Mouse (Mus musculus) kidney, postnatal 36 days (tissue): ENCODE data around the gene Egln2.

Experiments used
- DNase-seq, 2 experiments: peaks; one replicate each; pipeline ENCODE4 v3.0.0; 2021 to 2022; ENCODE audit warnings: mixed read lengths in 2 of 2

Gene Egln2

DNA sequence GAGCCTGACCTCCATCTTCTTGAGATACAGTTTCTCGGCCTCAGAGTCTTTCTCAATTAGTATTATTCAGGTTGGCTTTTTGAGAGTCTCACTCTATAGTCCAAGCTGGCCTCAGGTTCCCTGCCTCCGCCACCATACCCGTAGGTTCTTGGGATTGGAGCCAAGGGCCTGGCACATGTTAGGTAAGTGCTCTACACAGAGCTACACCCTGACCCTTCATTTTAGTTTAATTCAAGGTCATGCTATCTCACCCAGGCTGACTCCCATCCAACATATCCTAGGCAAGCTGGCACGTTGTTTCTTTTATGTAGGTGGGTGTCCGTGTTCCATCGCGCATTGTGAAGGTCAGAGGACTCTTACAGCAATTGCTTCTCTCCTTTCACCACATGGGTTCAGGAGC is 8.3 kb upstream of the Egln2 start:
- no peak for DNase-seq

DNA sequence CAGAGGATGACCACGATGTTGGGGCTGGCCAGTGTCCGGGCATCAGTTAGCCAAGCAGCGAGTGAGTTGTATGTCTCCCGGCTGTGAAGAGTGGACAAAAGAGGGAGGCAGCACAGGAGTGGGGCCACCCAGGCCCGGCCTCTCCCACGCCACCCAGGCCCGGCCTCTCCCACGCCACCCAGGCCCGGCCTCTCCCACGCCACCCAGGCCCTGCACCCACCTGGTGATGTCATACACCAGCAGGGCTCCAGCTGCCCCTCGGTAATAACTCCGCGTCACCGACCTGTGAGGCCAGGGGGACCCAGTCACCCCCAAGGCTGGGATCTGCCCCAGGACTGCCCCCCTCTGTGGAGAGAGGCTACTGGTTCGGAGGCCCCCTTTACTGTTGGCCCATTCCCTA is 7.9 kb upstream of the Egln2 start:
- no peak for DNase-seq

DNA sequence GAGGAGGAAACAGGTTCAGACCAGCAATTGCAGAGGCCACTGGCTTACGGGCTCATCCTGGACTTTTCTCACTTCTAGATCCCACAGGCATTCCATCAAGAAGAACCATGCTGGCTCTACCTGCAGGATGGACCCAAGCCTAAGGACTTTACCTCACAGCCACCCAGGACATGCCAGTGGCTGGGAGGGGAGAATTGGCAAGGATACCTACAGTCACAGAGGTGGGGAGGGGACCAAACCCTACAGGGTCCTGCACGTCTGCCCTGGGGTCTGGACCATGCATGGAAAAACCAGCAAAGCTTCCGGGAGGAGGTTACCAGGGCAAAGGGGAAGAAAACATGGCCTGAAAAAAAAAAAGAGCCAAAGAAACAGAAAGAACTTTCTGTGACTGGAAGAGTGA is 4.4 kb upstream of the Egln2 start:
- DNase-seq = no peak

DNA sequence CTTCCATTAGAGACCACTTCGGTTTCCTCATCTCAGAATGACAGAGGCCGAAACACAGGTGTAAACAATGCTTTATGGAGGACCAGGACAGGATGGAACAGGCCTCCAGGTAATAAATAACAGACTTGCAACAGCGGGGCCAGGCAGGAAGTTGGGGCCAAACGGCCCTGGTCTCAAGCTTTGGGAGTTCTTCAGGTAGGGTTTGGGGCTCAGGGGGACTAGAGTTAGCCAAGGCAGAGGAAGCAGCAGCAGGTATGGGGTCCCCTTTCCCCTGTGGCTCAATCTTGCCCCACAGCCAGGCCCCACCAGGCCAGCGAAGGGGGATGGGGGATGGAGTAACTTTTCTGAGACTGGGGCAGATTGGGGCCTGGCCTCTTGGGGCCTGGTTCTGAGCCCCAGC is 1.8 kb upstream of the Egln2 start:
- DNase-seq = peak; percentile 45 to 49

DNA sequence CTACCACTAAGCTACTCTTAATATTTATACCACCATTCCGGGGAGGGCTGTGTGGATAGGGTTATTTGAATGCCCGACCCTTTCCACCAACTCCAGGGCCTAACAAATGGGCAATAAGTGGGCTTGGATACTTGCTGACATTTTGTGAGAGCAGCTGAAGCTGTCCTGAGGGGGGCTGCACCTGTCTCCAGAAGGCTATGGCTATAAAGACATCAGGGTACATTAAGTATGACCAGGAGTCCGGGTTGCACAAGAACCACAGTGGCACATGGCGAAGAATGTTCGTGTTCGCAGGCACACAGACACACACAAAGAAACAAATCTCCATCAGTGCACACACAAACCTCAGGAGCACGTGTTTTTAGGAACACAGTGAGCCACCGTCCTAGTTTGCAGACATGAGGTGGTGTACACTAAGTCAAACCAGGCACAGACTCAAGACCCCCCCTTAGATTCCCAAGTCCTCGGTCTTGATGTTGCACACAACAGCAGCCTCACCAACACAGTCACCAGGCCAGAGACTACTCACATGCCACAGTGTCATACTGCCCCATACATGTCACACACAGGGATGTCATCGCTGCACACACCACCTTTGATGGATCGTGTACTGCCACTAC is 983 bp upstream of the Egln2 start:
- DNase-seq = no peak

DNA sequence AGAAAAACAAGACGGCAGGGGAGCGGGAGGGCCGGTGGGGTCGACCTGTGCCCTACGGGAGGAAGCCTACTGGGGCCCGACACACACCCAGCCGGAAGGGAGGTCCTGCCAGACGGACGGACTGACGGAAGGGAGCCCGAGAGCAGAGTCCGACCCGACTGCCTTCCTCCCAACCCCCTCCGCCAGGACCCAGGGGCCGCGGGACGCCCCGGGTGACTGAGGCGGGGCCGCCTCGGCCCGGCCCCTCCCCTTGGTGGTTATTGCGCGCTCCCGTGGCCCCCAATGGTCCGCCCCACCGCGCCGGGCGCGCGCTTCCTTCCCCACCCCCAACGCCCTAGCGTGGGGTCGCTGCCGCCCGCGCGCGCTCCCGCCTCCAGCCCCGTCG is 381 bp downstream of the Egln2 start:
- DNase-seq = peak; percentile 94 to 95

DNA sequence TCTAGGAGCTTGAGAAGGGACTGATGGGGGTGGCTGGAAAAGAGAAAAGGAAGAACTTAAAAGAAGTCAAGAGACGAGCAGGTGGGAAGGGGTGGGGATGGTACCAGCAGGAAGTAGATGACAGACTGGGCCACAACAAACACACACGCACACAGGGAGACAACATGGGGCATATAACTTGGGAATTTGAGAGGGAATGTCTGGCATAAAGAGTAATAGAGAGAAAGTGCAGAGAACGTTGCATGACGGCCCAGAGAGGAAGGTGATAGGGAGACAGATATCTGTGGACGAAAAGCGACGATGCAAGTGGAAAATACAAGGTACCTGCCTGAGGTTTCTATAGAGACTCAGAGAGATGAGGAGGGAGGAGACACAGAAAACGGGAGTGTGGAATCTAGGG is 906 bp downstream of the Egln2 start:
- DNase-seq = no peak

DNA sequence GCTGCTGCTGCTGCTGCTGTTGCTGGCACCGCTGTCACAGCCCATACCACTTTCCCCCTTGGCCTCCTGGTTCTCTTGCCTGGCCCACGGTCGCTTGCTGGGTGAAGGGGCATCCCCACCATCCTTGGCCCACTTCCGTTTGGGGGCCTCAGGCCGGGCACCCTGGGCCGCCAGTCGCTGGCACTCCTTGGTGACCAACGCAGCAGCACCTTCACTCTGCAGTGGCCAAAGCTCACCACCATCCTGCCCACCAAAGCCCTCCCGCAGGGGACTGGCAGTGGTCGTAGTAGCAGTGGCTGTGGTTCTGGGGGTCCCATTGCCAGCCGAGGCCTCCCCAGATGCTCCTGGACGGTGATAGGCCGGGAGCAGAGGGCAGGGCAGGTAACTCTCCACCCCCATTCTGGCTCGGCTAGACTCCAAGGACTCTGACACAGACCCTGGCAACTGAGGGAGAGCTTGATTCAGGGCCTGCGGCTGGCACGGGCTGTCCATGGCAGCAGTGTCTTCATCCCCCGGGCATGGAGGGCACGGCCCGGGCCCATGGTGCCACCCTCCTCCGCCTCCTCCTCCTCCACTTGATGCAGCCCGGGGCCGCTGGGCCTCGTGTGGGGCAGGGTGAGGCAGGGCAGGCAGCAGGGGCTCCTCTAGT is 1.5 kb downstream of the Egln2 start:
- DNase-seq = peak; percentile 56 to 73

DNA sequence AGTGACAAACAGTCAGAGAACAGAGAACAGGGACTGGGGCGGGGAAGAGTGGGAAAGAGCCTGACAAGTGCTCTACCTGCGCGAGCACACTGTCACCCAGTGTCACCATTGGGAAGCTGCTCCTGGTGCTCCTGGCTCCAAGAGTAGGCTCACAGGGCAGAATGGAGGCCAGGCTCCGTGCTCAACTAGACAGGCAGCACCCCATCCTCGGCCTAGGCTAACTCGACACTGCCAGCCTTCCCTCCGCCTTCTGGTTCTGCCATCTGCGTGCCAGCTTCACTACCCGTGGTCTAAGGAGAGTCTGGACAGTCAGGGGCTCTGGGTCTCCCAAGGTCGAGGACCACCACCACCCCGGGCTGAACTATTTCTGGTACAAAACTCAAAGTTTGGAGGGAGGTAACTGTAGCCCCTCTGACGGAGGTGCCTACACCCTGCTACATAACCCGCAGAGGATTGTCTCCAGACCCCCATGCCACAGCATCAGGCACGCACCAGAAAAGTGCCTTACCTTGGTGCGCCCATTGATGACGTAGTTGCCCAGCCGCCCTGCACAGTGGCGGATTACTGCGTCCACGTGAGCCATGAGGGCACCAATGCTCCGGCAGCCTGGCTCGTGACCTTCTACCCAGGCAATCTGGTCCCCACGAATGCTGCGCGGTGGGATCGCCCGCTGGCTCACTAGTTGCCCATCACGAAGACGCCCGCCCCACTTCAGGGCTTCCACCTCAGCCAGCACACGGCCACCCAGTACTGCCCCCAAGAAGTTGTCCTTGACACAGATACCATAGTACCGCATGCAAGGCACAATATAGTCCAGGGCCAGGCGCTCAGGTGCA is 2.3 kb downstream of the Egln2 start:
- peak in 1 of 2 experiments; percentile 59 for DNase-seq

DNA sequence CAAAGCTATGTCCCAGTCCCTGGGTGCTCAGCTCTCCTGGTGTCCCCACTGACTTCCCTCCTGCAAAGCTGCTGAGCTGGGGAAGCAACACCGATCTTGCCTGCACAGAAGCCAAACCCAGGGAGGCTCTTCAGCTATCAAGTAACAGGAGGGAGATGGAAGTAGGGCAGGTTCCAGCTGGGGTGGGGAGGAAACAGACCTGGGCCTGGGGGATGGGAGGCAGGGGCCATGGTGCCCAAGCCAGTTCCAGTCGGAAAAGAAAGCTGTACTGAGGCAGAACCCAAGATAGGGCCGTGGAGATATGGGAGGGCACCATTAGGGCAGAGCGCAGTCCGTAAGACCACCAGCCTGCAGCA is 3.2 kb downstream of the Egln2 start:
- DNase-seq = no peak

DNA sequence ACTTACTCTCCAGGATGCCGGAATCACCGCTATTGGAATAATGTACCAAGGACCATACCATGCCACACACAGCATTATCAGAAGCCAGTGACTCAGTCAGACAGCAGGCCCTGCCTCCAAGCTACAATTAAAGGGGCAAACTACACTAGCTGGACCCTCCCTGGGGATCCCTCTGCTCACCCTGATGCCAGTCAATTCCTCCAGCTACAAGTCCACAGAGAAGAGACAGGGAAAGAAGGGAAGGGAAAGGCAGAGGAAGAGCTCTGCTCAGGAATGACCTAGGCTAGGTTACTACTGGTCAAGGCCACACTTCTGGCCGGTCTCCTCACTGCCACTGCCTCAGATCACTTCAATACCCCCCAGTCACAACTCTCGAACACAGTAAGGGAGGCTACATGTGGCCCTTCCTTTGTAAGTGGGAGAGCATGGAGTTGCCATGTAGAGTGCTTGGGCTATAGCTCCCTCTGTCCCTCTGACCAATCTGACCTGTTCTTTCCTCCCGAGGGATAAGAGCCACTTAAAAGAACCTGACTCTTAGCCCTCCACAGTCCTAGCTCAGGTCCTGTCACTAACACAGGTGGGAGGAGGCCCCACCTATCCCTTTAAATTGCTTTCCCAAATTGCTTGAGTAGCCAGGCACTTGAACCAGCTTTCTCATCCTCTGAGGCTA is 3.7 kb downstream of the Egln2 start:
- DNase-seq = no peak

DNA sequence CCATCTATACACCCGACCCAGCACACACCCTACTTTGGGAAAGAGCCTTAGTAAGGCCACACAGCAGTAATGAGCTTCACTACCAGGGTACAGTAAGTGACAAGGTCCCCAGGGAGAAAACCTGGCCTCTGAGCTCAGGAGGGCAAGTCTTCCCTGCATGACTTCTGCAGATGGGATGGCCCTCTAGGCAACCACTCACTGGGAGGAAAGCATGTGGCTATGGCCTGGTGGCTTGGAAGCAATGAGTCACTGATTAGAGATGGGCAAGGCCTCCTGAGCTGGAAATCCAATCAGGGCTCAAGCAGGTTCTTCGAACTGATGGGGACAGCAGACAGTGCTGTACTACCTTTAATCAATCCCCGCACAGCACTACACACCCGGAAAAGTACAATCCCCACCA is 4.9 kb downstream of the Egln2 start:
- no peak for DNase-seq

DNA sequence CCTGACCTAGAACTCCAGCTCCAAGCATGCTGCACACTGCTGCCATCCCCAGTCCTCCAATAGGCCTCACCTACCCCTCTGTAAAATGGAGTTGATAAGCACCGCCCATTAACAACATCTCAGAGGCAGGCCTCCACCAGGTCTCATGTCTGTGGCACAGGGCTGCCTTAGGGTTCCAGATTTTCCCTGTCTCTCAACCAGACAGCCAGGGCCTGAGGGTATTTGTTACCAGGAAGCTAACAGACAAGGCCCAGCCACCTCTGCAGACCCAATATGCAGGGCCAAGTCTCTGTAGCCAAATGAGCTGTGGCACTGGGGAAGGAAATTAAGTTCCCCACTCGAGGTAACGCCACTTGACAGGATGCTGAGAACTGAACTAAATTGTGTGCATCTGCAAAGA is 5.7 kb downstream of the Egln2 start:
- no peak for DNase-seq

DNA sequence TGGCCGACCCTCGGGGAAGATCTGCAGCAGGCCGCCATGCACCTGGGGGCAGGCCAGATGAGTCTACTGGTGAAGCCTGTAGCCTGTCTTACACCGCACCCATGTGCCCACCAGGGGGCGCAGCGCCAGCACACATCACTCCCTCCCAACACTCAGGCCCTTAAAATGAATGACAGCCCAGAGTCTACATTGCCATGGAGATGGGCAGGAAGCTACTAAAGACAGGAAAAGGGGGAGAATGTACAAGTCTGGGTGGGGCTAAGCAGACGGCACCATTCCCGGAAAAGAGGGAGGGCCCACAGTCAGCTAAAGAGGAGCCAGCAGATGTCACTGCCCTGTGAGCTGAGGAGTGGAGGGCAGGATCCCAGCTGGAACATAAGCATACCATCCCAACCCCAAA is 6.7 kb downstream of the Egln2 start:
- peak; percentile 95 for DNase-seq

DNA sequence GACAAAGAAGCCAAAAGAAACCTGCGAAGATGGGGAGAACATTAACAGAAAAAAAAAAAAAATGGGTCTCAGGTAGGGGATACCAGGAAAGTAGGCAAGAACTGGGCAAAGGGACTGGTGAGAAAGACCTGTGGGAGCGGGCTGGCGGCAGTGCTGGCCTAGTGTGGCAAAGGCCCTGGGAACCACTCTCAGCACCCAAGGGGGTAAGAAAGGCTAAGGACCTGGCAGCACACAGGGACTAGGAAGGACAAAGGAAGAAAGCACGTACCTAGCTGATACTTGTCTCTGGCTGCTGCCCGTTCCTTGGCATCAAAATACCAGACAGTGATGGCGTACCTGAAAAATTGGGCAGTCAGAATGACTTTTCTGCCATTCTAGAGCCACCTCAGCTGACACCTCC is 7.3 kb downstream of the Egln2 start:
- no peak for DNase-seq

DNA sequence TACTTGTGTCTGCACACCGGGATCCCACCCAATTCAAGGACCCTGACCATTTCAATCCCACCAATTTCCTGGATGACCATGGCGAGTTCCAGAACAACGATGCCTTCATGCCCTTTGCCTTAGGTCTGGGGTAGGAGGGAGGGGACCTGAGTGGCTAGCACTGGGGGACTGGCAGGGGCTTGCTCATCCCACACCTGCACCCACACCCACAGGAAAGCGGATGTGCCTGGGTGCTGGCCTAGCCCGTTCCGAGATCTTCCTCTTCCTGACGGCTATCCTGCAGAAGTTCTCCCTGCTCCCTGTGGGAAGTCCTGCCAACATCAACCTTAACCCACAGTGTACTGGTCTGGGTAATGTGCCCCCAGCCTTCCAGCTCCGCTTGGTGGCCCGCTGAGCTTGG is 8.4 kb downstream of the Egln2 start:
- DNase-seq = no peak

DNA sequence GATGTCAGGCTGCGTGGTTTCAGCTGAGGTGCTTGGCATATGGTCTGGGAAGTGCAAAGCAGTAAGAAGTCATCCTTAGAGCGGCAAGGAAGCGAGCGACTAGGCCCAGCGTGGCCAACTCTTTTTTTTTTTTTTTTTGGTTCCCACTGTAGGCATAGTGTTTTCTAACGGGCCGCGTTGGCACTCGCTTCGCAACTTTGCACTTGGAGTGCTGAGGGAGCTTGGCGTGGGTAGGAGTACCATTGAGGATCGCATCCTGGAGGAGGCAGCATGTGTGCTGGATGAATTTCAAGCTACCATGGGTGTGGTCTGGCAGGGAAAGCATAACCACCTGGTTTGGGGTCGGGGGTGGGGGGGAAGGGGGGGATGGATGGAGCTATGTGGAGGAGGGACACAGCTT is 10.6 kb downstream of the Egln2 start:
- DNase-seq = no peak

DNA sequence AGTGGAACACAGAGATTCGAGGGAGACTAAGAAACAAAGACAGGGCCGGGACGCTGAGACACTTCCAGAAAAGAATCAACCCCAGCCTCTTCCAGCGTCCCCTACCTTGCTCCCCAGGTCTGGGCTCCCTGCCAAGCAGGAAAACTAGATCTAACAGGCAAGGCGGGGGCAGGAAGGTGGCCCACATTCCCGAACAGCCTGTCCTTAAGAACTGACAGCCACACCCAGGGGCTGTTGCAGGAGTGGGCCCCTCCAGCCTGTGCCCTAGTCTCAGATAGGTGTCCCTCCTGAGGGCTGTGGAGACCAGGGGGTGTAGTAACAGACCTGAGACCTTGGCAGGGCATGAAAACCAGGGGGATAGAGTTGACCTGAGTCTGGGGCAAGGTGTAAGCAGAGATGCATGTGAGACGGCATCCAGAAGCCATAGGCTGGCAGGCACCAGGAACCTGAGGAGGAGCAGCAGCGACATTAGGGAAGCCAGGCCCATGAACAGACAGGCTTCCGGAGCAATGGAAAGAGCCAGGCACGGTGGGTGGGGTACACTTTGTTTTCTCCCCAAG is 13.3 kb downstream of the Egln2 start, which contains the start of gene Cyp2t4:
Gene Cyp2t4, plus strand, starts transcription at position 510 of the 560 bp plus-strand sequence.
- DNase-seq = peak; percentile 80 to 84

DNA sequence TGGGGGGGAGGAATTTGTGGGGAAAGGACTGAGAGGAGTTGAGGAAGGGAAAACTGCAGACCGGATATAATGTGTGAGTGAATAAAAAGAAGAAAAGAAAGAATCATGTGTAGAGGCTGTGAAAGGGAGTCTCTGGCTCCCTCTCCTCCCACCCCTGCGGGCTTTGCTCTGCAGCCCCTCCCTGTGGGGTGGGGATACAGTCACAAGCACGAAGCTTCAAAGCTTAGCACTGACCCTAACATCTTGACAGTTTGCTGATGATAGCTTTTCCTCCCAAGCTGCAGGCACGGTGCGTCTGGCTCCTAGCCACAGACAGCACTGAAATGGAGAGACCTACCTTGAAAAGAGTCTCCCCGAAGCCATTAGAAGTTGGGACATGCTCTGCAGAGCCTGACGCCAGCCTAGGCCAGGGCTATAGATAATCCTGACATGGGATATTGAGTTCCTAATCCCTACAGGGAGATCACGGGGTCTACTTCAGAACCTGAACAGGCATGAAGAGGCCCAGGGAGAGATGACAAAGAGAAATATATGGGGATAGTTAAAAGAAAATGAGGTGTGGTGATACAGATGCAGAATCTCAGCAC is 30.1 kb downstream of the Egln2 start:
- DNase-seq = no peak

DNA sequence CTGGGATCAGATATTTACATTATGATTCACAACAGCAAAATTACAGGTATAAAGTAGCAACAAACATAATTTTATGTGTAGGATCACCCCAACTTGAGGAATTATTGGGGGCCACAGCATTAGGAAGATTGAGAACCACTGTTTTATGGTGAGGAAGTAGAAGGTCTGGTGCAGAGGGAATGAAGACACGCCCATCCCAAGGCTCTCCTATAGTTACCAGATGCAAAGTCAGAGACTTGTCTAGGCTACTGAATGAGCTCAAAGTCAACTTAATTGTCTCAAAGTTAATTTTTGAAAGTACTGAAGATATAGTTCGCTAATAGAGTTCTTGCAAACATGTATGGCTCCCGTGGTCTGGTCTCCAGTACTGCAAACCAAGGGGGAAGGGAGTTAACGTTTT is 32.8 kb downstream of the Egln2 start:
- no peak for DNase-seq

DNA sequence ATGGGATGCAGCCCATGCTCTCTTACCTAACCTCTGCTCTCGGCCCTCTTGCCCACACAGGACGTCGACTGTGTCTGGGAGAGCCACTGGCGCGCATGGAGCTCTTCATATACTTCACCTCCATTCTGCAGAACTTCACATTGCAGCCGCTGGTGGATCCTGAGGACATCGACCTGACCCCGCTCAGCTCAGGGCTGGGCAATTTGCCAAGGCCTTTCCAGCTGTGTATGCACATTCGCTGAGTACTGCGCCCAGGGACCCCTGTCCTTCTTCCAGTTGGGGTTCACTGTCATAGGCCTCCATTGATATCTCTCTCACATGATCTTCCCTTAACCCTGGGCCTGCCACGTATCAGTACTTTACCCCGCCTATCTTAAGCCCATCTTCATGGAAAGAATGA is 33.4 kb downstream of the Egln2 start:
- peak; percentile 71 to 80 for DNase-seq

DNA sequence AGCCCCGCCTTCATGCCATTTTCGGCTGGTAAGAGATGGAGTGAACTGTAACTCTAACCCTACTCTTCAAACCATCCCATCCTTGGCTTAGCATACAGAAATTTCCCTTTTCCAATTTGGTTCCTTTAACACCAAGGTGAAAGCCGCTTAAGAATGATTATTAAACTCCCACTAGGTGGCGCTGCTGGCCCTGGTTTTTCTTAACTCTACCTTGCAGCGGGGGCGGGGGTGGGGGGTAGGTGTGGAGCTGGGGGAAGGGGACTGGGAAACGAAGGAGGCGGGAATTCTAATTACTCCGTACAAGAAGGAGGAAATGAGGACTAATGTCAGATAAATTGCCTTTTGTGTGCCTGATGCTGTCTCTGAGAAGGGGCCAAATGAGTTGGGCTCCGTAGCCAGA is 34.0 kb downstream of the Egln2 start:
- peak; percentile 71 to 88 for DNase-seq

DNA sequence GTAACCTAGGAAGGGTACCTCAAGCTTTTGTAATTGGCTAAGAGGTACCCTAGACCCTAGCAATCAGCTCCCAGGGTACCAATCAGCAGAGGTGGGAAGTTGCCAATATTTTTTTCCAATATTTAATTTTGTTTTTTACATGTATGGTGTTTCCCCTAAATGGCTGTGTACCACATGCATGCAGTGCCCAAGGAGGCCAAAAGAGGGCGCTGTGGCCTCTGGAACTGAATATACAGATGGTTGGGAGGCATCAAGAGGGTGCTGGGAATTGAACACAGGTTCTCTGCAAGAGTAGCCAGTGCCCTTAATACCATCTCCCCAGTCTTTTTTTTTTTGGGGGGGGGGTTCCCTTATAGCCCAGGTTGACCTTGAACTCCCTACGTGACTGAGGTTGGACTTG is 35.2 kb downstream of the Egln2 start:
- DNase-seq = no peak
